Mouse (Mus musculus) neural tube, embryonic 12.5 days (tissue): ENCODE data around the gene Rab7b. TPM values are rescaled to one million over a fixed set of nuclear protein-coding genes. Genes with fewer than 3 reads are reported as not detected.
A peak's percentile ranks its signal among the peaks of the same experiment; 100 is the strongest.

Experiments used
- ATAC-seq: fragments of 200-750 bp; cut with Nextera tagmentation; 2 replicates; pipeline ENCODE4 v1.8.0; 2017; ENCODE audit warnings: low read depth, mild to moderate bottlenecking, moderate TSS enrichment, moderate library complexity; ENCODE audit not compliant: low FRiP score
- H3K27ac ChIP-seq: fragments of 300-500 bp; sonication (generic); 2 replicates; pipeline ENCODE4 v1.5.1; 2016
- H3K27me3 ChIP-seq: fragments of 300-500 bp; sonication (generic); replicated peaks from 2 replicates; pipeline ENCODE4 v1.6.1; 2016; ENCODE audit warnings: mild to moderate bottlenecking
- H3K36me3 ChIP-seq: fragments of 300-500 bp; sonication (generic); 2 replicates; pipeline ENCODE4 v1.6.1; 2016; ENCODE audit warnings: mild to moderate bottlenecking
- H3K4me1 ChIP-seq: fragments of 300-500 bp; sonication (generic); 2 replicates; pipeline ENCODE4 v1.6.1; 2016
- H3K4me2 ChIP-seq: fragments of 300-500 bp; sonication (generic); replicated peaks from 2 replicates; pipeline ENCODE4 v1.6.1; 2016; ENCODE audit warnings: mild to moderate bottlenecking
- H3K4me3 ChIP-seq: fragments of 300-500 bp; sonication (generic); 2 replicates; pipeline ENCODE4 v1.5.1; 2016
- H3K9ac ChIP-seq: fragments of 300-500 bp; sonication (generic); 2 replicates; pipeline ENCODE4 v1.6.1; 2016; ENCODE audit warnings: mild to moderate bottlenecking
- H3K9me3 ChIP-seq: fragments of 300-500 bp; sonication (generic); 2 replicates; pipeline ENCODE4 v1.6.1; 2016; ENCODE audit warnings: mild to moderate bottlenecking
- WGBS: fragments of 180-500 bp; shearing (Covaris S2); methylation state at CpG from one replicate; pipeline ENCODE4 v1.1.7; 2016; 5-methylcytosine and 5-hydroxymethylcytosine counted together
- polyA plus RNA-seq: library from polyadenylated mRNA; unstranded; fragments of >200 nt; fragmentation: Nextera tagmentation; extraction: Ambion mirVana; gene quantifications from 2 replicates; pipeline ENCODE4 v1.2.1, GENCODE M21; 2016

Gene Rab7b
- polyA plus RNA-seq, 1 experiment from 2014 or later = 1.3 TPM

DNA sequence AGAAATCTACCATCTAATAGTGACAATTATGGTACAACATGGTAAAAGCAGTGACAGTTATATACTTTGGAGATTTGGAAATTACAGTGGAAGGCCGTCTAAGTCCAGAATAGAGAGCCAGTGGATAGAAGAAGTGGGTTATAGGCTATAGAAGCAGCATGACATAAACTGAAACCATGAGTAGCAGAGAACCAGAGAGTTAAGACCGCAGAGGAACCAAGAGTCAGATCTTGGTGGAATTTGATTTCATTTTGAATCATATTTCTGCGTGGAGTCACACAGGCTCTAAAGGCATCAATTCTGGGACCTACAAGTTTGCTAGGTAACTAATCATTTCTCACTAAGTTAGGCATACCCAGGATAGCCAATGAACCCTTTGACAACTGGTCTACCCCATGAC is 10.3 kb downstream of the Rab7b start:
- WGBS = 93% methylated on average over 3 of the region's 3 CpGs
- H3K27ac ChIP-seq = no peak overlapping the region
- H3K36me3 ChIP-seq = no peaks in the 10 kb centered on the region
- no peak overlapping the region for H3K4me3 ChIP-seq
- ATAC-seq = no peak
- H3K4me2 ChIP-seq = no peak overlapping the region
- H3K4me1 ChIP-seq = no peaks in the 10 kb centered on the region
- H3K9me3 ChIP-seq = no peaks in the 10 kb centered on the region
- H3K9ac ChIP-seq = no peak overlapping the region
- no peaks in the 10 kb centered on the region for H3K27me3 ChIP-seq

DNA sequence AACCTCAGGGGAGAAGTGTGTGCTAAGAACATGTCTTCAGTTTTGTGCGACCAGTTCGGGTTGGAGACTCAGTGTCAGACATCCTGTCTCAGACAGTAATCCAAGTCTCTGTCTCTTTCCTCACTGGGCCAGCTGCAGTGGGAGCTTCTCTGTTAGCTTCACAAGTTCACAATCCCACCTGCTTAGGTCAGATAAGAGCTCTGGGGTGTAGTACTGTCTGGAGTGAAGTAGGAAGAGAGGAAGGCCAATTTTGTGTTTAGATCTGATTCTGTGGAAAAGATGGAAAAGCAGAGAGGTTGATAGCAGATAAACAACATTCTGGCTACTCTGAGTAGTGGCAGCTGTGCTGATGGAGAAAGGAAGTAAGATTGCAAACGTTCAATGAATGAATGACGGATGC is 11.1 kb downstream of the Rab7b start:
- Histone ChIP-seq H3K9me3 (no peaks in the 10 kb centered on the region), H3K4me3 (no peak overlapping the region), H3K27ac (no peak overlapping the region), H3K4me2 (no peak overlapping the region), H3K27me3 (no peaks in the 10 kb centered on the region), H3K9ac (no peak overlapping the region), H3K4me1 (no peaks in the 10 kb centered on the region), H3K36me3 (no peaks in the 10 kb centered on the region)
- ATAC-seq = no peak
- WGBS = 82% methylated on average over 4 of the region's 4 CpGs

DNA sequence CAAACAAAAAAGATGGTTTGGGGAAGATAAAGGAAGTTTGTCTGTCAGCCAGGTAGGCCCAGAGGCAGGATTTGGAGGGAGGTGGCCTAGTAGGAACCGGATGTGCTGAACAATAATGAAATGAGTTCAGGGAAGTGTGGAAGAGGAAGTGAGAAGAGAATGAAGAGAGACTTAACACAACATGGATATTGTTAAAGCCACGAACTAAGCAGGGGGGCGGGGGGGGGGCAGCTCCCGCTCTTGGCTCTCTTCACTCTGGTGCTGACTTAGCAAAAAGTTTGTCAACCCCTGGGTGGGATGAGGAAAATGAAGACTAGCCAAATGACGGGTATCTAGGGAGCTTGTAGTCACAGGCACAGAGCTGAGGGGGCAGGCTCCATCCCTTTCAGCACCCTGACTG is 12.0 kb downstream of the Rab7b start:
- H3K9me3 ChIP-seq = no peaks in the 10 kb centered on the region
- no peak overlapping the region for H3K9ac ChIP-seq
- 77% methylated on average over 5 of the region's 5 CpGs for WGBS
- H3K27ac ChIP-seq = no peak overlapping the region
- no peaks in the 10 kb centered on the region for H3K36me3 ChIP-seq
- H3K4me1 ChIP-seq = no peaks in the 10 kb centered on the region
- H3K27me3 ChIP-seq = no peaks in the 10 kb centered on the region
- ATAC-seq = no peak
- H3K4me2 ChIP-seq = no peak overlapping the region
- H3K4me3 ChIP-seq = no peak overlapping the region

DNA sequence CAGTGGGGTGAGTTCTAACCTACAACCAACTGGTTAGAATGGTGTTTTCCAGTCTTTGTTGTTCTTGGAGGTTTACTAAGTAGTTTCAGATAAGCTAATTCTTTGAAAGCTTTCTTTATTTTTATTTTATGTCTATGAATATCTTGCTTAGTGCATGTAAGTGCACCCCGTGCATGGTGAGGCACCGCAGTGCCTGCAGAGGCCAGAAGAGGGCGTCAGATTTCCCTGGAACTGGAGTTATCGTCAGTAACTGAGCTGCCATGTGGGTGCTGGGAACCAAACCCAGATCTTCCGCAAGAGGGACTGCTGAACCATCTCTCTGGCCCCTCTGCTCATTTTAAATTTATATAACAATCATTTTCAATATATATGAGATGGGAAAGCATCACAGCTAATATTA is 12.9 kb downstream of the Rab7b start:
- 83% methylated on average over 5 of the region's 5 CpGs for WGBS
- H3K9ac ChIP-seq = no peak overlapping the region
- no peak for ATAC-seq
- no peaks in the 10 kb centered on the region for H3K36me3 ChIP-seq
- H3K27me3 ChIP-seq = no peaks in the 10 kb centered on the region
- no peak overlapping the region for H3K4me3 ChIP-seq
- H3K27ac ChIP-seq = no peak overlapping the region
- H3K4me1 ChIP-seq = no peaks in the 10 kb centered on the region
- H3K4me2 ChIP-seq = no peak overlapping the region
- H3K9me3 ChIP-seq = no peaks in the 10 kb centered on the region

DNA sequence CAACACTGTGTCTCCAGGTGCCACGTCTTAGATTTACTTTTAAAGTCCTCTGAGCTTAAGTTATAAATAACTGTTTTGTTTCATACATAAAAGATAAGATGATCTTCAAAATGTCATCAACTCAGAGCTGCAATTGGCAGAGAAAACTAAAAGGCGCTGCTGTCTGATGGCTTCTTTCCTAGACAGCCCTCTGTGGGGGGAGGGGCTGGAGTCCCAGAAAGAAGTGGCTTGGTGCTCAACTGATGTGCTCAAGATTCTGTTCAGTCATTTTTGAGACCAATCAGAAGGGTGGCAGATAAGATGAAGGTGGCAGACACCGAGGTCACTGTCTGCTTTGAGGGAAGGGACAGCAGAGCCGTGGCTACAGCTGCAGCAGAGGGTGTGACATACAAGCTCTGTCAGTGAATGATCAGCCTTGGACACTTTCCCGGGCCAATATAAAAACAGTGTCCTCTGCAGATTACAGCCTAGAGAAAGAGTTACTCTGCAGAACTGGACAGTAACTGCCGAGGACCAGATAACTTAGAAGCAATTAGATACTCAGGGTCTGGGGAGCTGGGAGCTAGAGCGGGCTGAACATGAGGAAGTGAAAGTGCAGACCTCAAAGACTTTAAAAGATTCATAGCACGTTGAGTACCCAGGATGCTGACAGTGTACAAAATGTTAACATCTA is 13.7 kb downstream of the Rab7b start:
- H3K4me2 ChIP-seq = no peak overlapping the region
- no peak overlapping the region for H3K27ac ChIP-seq
- no peak overlapping the region for H3K4me3 ChIP-seq
- H3K36me3 ChIP-seq = no peaks in the 10 kb centered on the region
- ATAC-seq = no peak
- H3K27me3 ChIP-seq = no peaks in the 10 kb centered on the region
- no peaks in the 10 kb centered on the region for H3K4me1 ChIP-seq
- 80% methylated on average over 8 of the region's 8 CpGs for WGBS
- H3K9ac ChIP-seq = no peak overlapping the region
- no peaks in the 10 kb centered on the region for H3K9me3 ChIP-seq

DNA sequence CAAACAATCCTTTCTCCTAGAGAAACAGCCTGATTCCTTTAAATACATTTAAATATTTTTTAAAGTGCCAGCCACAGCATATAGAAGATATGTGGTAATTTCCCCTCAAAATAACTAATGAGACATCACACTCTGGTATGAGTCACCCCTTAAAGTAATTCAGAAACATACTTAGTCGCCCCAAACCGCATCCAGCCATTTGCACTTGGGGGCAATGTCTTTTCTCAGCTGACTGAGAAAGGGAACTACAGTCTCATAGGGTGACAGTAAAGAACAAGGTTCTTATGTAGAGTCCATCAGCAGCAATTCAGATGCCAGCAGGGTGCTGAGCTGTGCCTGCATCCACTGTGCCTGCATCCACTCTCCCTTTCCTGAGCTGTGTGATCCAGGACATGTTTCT is 15.0 kb downstream of the Rab7b start:
- no peak for ATAC-seq
- no peak overlapping the region for H3K27ac ChIP-seq
- 0 out of 2 replicates have a peak, but pooled peaks cover 3% of the 10 kb centered on the region for H3K27me3 ChIP-seq
- 84% methylated on average over 2 of the region's 2 CpGs for WGBS
- no peak overlapping the region for H3K4me2 ChIP-seq
- H3K4me3 ChIP-seq = no peak overlapping the region
- no peaks in the 10 kb centered on the region for H3K36me3 ChIP-seq
- H3K9me3 ChIP-seq = no peaks in the 10 kb centered on the region
- no peaks in the 10 kb centered on the region for H3K4me1 ChIP-seq
- H3K9ac ChIP-seq = no peak overlapping the region

DNA sequence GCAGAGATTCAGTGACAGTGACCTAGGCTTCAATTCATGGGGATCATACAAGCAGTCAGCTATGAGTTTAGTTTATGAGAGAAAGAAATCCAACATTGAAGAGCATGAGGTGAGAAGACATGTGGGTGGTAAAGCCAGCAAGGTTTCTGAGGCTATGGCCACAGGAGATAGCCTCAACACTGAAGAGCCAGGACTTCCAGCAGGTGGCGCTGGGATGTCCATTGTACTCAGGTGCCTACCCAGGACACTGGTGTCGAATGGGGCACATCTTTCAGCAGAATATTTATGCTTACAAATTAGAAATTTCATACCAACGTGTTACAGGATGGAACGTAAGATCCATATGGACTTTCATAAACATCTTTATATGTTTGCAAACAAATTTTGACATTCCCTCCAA is 19.8 kb downstream of the Rab7b start:
- Histone ChIP-seq H3K9me3 (no peaks in the 10 kb centered on the region), H3K4me1 (no peaks in the 10 kb centered on the region), H3K9ac (no peak overlapping the region), H3K27me3 (0 out of 2 replicates have a peak, but pooled peaks cover 3% of the 10 kb centered on the region), H3K4me2 (no peak overlapping the region), H3K36me3 (no peaks in the 10 kb centered on the region), H3K27ac (no peak overlapping the region), H3K4me3 (no peak overlapping the region)
- no peak for ATAC-seq
- 28% methylated on average over 4 of the region's 4 CpGs for WGBS

DNA sequence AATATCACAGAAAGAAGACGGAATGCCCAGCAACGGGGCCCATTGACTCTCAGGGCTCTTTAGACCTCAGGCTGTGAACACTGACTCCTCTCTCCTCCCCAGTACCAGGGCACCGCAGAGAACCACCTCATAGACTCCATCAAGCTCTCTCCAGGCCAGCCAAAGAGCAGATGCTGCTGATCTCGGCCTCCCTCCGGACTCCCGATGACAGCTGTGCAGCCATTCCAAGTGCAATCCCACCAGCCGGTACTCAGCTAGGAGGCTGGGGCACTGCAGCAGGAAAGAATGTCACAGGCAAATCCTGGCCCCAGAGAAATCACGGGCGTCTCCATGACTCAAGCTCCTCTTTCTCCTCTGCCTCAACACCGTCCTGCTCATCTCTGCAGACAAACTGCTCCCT is 23.0 kb downstream of the Rab7b start:
- Histone ChIP-seq H3K27ac (no peak overlapping the region), H3K36me3 (no peaks in the 10 kb centered on the region), H3K4me1 (no peaks in the 10 kb centered on the region), H3K27me3 (0 out of 2 replicates have a peak, but pooled peaks cover 3% of the 10 kb centered on the region), H3K4me3 (no peak overlapping the region), H3K9me3 (no peaks in the 10 kb centered on the region), H3K4me2 (no peak overlapping the region), H3K9ac (no peak overlapping the region)
- no peak for ATAC-seq
- WGBS = 86% methylated on average over 10 of the region's 10 CpGs

DNA sequence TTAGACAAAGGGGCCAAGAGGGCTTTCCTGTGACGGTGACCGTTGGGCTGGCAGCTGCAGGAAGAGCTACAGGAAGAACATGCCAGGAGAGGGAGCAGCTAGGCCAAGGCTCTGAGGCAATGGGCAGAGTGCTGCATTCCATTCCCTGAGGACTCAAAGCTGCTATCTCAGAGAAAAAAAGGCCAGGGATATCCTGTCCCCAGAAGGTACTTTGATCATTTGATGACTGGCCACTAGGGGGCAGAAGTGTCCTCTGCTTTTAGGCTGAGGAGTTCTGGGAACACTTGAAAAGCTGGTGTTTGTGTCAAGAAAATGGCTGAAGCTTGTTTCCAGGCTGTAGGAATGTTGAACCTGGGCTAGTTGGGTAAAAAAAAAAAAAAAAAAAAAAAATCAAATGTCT is 23.9 kb downstream of the Rab7b start:
- ATAC-seq = 0 out of 2 replicates have a peak, but pooled peaks have one; percentile 37

DNA sequence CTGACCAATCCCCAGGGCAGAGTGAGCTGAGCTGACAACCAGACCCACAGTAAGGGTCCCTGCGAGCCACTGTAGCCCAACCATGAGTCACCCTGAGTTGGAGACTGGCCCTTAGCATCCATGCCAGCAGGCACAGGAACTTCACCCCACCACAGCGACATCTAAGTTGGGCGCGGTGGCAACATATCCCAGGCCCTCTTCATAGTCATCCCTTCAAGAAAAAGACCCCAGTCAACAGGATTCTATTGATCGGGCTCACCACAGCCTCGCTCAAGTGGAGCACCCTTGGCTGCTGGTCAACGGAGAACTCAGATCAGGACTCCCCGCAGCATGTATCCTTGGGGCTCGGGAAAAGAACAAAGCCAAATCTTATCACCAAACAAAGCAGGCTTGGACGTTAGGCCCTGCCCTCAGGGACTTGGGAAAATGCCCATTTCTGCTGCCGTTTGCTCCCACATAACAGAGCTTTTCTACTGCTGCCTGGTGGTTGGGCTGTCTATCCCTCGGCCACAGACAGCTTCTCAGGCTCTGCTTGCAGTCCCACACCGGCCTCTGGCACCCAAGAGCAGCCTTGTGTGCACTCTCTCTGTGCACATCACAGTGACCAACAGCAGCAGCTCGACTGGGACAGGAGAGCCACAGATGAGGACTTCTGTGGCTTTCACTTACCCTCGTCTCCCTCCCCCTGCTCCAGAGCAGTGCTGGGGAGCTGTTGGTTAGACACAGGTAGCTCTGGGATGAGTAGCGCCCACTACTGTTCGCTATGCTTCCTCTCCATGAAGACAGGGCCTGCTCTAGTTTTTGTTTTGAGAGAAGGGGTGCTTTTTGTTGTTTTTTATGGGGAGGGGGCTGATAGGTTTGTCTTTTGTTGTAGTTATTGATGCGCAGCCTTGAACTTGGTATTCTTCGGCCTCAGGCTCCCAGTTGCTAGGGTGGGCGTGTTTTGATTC is 26.2 kb downstream of the Rab7b start:
- no peaks in the 10 kb centered on the region for H3K4me1 ChIP-seq
- H3K27me3 ChIP-seq = no peaks in the 10 kb centered on the region
- H3K4me2 ChIP-seq = no peak overlapping the region
- no peak overlapping the region for H3K4me3 ChIP-seq
- no peak for ATAC-seq
- 76% methylated on average over 20 of the region's 20 CpGs for WGBS
- no peaks in the 10 kb centered on the region for H3K36me3 ChIP-seq
- H3K9me3 ChIP-seq = no peaks in the 10 kb centered on the region
- no peak overlapping the region for H3K9ac ChIP-seq
- no peak overlapping the region for H3K27ac ChIP-seq

More for the DNA sequence above, 23.9 kb downstream of the Rab7b start:
- Histone ChIP-seq H3K27me3 (0 out of 2 replicates have a peak, but pooled peaks cover 3% of the 10 kb centered on the region), H3K4me2 (no peak overlapping the region), H3K4me3 (no peak overlapping the region), H3K4me1 (no peaks in the 10 kb centered on the region), H3K27ac (no peak overlapping the region), H3K9me3 (no peaks in the 10 kb centered on the region), H3K9ac (no peak overlapping the region), H3K36me3 (no peaks in the 10 kb centered on the region)
- WGBS = 43% methylated on average over 2 of the region's 2 CpGs

DNA sequence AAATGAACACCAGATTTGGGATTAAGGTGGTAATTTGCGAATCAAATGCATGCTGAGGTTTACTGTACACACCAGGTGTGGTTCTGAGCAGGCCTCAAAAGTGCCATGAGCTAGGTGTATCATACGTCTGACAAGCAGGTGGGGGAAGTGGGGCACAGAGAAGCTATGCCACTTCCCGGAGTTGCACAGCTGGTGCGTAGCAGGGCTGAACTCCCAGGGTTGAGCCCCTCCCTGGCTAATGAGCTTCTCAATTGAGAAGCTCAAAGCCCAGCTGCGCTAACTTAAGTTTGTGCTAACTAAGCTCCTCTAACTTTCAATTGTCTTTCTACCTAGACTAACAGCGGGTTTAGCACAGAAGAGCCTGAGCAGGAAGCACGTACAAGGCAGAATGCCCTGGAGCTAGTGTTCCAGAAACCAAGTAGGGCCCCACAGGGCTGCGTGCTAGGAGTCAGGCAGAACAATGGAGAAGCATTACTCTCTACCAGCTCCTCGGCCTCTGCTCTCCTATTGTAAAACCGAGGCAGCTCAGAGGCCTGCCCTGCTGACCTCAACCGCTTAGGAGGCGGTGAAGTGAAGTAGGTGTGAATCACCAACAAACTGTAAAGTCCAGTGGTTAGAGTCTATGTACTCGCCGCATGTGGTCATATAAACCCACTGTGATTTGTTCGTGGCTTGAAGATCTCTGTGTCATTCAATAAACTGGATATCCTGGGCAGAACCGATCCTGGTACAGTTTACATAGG is 30.6 kb downstream of the Rab7b start:
- Histone ChIP-seq H3K4me1 (no peaks in the 10 kb centered on the region), H3K4me2 (no peak overlapping the region), H3K27me3 (no peaks in the 10 kb centered on the region), H3K9me3 (no peaks in the 10 kb centered on the region), H3K9ac (no peak overlapping the region), H3K36me3 (no peaks in the 10 kb centered on the region), H3K27ac (no peak overlapping the region), H3K4me3 (no peak overlapping the region)
- ATAC-seq = no peak
- 54% methylated on average over 16 of the region's 16 CpGs for WGBS

DNA sequence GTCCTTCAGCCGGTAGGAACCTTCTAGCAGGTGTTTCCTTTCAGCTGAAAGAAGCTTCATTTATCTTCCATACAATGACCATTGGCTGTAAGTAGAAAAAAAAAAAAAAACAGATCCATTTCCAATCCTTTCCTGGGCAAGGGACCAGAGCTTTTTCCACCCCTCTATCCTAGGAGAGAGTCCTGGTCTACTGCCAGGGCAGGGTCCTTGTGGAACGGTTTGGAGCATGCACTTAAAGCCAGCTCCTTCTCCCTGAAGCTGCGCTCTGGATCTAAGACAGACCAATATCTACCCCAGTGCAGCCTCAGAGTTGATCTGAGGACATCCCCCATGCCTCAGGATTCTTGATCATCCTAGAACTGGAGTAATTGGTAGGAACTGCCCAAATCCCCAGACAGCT is 33.5 kb downstream of the Rab7b start:
- no peak for ATAC-seq
- Histone ChIP-seq H3K4me2 (no peak overlapping the region), H3K9me3 (no peaks in the 10 kb centered on the region), H3K27ac (no peak overlapping the region), H3K9ac (no peak overlapping the region), H3K36me3 (no peaks in the 10 kb centered on the region), H3K27me3 (no peaks in the 10 kb centered on the region), H3K4me1 (no peaks in the 10 kb centered on the region), H3K4me3 (no peak overlapping the region)
- WGBS = 86% methylated on average over 3 of the region's 3 CpGs
